Mouse (Mus musculus) ovary, postnatal 14 days (tissue): ENCODE data around the gene Spag6.

Experiments used
- DNase-seq: peaks from one replicate; pipeline ENCODE4 v3.0.0; 2022; ENCODE audit warnings: low spot score

The Spag6 gene

DNA sequence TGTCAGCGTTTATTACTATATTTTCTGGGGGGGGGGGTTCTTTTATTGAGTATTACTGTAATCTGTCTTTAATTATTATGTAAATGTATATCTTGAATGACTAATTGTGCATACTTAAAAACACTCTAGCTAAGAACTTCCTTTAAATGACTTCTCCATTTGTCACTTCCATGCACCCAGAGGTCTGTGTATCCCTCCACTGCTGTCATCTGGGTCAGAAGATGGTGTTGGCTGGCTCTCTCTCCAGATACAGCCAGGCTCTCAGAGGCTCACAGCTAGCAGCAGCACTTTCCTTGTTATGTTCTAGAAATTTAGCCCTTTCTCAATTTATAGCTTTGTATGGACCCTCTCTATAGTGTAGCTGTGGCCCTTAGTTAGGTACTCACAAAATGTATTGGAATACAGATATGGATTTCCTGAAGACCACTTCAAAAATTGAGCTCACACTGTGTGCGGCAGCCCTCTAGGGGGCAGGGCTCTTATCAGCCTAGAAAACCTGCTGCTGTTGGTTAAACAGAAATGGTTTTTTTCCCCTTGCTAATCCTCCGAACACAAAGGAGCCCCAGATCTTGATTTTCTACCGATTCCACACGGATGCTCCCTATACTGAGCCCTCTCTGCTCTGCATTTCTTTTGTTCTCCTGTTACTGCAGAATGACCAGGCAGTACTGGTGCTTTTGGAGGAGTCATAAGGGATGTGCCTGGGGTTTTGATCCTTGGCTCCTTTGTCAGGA lies 40.7 kb downstream of the Spag6 start:
- DNase-seq = no peak

DNA sequence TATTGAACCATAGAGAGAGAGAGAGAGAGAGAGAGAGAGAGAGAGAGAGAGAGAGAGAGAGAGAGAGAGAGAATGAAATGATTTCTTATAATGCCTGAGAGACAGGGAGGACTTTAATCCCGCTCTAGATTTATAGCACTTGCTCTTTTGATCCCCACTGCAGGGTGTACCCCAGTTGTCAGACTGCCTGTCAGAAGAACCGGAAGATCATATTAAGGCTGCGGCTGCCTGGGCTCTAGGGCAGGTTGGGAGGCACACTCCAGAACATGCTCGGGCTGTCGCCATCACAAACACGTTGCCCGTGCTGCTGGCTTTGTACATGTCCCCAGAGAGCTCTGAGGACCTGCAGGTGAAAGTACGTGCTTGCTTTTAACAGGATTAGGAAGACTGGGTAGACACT lies 43.2 kb downstream of the Spag6 start:
- no peak for DNase-seq

DNA sequence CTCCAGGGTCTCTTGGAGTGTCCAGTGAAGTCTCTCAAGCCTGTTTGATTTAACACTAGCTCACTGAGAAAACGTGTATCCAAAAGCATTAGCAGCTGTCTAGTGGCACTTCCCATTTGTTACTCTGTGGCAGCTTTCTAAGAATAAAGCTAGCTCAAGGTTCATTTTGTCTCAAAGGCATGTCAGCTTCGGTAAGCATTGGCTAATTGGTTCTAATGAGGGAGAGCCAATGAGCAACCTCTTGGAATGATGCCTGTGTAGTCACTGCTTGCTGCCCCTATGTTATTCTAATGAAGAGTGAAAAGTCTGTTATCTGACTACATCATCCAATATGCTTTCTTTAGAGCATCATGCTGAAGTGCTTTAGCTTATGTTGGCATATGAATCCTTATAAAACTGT lies 45.4 kb downstream of the Spag6 start:
- DNase-seq = no peak

DNA sequence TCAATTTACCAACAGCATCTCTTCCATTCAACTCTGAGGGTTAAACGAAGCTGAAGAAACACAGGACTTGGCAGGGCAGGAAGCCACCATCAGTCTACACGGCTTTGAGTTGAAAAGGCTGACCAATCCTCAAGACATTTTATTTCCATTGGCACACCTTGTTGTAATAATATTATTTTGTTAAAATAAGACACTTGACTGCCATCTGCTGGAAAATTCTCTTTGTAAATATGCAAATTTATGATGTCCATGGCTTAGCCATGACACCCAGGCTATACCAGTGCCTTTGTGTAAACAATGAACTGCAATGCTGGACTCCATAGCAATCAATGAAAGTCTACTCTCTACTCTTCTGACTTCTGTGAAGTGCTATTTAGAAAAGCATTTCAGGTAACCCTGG lies 62.3 kb downstream of the Spag6 start:
- DNase-seq = no peak

DNA sequence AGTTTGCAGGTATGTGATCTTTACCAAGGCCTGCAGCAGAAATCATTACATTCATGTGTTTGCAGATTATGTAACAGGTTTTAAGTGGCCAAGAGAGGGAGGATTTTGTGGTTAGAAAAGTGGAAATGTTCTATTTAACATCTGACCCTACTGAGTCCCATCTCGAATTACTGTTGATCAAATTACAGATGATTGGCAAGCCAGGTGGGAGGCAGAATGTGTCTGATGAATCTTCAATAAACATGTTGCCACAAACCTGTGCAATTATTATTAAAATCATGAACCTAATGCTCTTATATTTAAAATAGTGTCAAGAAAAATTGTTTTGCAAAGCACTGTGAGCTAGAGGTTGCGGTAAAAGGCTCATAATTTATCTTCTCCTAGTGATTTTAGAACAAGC lies 71.0 kb downstream of the Spag6 start:
- DNase-seq = no peak

DNA sequence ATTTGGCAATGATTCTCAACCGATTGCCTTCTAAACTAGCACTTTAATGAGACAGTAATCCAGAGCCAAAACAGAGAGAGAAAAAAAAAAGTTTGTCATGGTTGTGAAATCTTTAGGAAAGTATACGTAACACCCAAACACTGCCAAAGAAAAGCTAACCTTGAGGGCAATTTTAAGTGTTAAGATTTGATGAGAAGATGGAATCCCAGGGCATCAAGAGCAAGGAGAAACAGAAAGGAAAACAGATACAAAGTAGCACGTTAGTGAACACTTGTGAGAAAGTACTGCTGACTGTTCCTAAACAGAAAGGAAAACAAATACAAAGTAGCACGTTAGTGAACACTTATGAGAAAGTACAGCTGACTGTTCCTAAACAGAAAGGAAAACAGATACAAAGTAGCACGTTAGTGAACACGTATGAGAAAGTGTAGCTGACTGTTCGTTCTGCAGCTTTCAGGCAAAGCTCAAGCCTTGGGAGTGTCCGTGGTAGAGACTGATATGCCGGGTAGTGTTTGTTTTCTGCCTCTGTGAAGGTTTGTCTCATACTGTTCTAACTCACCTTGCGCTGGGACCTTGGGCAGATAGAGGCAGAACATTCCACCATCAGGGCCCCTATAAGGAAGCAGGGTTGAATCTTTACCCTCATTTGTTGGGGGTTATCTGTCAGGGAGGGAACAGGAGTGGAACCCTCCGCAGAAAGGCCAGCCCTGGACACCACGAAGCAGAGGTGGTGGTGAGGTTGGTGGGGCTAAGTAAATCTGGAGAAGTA lies 71.8 kb downstream of the Spag6 start:
- no peak for DNase-seq

DNA sequence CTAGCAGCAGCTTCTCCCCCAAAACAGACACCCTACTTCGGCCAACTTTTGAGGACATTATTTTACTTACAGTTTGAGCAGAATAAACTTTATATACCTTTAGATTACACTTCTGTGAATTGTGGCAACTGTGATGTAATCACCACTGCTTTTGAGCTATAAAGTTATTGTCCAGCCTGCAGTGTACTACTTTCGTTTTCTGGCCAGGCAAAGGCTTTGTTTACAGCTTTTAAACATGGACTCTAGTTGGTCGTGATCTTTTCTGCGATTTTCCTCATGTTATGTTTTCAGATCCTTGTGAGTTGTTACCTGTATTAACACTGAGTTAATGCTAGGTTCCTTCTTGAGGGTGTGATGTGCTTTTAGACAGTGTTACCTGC lies 72.6 kb downstream of the Spag6 start:
- no peak for DNase-seq

DNA sequence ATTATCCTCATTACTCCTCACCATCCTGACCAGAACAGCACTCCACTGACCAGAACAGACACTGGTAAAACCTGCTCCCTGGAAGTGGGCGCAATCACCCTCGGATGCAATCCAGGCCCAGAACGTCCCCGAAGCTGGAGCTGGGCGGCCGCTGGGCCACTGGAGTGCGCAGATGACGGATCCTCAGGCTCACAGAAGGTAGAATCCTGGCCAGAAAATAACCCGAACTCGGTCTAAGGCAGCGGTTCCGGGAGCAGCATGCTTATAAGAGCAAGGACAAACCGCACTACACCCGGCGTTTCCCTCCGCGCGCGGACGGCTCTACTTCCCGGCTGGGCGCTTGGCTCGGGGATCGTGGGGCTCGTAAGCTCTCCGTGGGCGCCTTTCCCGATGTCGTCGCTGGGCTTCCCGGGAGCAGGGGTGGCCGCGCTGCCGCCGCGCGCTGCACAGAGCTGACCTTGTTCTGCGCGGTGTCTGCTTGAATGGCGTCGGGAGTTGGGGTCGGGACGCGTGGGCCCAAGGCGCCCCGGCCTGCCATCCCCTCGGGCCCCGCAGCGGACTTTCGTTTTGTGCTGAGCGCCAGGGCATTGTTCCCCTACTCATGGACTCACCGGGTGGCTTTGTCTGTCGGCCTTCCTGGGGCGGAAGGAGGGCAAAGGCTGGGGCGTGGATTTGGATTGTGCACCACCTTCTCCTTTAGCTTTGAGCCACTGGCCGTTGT lies 73.1 kb downstream of the Spag6 start:
- DNase-seq = peak; percentile 83

DNA sequence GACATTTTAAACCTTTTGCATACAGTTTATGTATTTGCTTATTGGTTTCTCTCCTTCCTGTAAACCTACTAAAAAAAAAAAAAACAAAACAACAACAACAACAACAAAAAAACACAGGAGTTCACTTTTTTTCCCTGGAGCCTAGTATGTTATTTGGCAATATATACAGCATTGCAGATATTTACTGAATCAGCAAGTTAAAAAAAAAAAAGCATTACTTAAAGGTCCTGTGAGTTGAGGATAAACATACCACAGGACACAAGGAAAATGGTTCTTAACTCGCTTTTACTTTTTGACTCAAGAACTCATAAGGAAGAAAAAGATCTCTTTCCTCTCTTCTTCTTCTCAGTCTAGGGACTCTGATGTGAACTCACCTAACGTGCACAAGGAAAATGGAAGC lies 74.6 kb downstream of the Spag6 start:
- DNase-seq = no peak

DNA sequence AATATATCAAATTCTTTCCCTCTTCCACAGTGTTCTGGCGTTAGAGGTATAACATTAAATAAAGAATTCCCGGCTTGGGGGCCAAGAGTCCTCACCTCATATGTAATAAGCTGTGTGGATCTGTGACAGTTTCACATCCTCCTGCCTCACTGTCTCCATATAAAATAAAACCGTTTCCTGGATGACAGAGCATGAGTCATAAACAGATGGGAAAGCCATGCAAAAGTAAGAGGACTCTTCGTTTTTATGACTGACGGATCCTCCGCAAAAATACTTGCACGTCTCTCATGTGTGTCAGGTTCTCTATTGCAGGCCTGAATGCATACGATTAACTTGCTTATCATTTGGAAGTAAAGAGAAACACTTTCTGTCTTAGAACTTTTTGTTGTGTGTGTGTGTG lies 78.6 kb downstream of the Spag6 start:
- DNase-seq = no peak

DNA sequence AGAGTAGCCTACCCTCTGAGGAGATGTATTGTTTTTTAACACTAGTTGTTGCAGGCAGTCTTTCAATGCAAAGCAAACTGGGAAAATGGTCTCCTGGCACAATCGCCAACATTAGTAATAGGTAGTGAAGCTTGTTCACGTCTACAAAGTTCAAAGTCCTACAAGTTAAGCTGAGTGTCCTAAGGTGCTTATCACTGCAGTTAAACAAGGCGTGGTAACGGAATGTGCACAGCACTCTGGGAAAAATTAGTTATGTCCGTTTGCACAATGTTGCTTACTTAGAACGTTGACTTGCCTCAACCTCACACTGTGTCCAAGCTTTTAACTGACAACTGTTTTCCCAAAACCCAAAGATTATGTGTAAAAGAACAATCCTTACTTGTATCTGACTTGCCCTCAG lies 80.5 kb downstream of the Spag6 start:
- DNase-seq = no peak

DNA sequence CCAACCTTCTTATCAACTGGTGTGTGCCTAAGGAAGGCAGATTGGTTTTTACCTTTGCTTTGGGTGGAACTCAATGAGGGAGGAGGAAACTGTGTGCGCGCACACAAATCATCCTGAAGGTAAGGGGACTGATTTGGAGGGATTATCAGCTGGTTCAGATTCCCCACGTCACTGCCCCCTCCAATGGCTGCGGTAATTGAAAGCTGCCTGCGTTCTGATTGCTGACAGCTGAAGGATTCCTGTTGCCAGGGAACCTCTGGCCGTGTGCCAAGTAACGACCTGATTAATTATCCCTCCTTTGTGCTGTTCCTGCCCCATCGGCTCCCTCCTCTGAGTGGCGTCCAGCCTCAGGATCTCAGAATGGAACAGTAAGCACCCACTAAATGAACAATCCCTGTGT lies 84.4 kb downstream of the Spag6 start:
- no peak for DNase-seq

DNA sequence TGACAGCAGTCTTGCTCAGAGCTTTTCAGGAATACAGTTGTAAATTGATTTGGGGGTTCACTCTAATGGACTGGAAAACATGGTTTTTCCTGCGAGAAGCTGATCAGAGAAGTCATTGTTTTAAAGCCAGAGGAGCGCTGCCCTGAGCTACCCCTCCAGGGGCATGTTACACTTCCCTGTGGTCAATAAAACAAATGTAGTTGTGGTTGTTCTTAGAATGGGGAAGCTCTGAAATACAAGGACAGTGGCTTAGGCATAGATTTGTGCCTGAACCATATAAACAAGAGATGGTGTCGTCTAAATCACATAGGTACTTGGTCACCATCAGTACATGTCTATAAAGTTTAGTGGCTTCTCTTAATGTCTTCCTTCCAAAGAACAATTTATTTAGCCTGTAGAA lies 86.0 kb downstream of the Spag6 start:
- no peak for DNase-seq

DNA sequence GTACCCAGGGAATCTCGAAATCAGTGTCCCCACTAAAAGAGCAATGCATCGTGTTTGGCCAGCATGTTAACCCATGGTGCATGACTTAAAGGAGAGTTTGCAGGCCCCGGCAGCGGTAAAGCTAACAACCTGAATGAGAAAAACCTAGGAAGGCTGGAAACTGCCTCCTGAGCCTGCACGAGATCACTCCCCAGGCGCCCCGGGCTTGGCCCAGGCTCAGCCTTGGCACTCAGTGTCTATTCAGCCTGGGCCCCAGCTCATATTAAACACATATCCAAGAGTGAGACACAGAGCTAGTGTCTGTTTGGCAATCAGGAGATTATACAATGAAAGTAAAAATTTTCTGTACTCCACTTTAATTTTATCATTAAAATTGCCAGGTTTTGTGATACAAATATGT lies 87.5 kb downstream of the Spag6 start:
- DNase-seq = no peak

DNA sequence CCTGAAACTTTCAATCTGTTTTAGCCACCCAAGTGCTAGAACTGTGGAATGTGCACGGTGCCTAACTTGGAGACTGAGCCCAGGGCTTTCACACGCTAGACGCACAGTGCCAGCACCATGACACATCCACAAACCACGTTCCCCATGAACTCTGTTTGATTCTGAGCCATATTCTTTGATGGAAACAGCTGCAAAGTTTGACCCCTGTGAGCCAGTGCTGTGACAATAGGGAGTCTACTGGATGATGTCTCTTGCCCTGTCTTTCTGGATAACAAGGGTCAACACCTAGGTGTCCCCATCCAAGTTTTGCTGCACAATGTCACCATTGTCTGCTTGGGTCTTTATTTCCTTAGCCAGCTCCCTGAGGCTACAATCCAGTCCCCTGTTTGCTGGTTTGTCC lies 100.4 kb downstream of the Spag6 start:
- DNase-seq = no peak

DNA sequence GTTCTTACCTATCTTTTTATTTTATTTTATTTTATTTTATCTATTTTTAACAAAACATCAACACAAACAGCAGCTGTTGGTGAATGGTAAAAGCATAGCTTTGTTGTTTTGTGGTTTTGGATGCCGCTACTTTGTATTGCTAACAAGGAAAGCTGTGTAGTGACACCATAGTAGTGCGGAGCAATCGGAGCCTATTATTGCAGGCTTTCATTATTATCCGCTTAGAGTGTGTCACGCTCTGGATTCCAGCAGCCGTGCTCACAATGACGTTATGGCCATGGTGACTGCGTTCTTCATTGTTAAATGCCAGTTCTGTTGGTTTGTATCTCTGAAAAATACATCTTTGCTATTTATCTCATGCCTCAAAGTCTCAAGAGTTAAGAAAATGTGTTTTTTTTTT lies 103.9 kb downstream of the Spag6 start:
- no peak for DNase-seq

DNA sequence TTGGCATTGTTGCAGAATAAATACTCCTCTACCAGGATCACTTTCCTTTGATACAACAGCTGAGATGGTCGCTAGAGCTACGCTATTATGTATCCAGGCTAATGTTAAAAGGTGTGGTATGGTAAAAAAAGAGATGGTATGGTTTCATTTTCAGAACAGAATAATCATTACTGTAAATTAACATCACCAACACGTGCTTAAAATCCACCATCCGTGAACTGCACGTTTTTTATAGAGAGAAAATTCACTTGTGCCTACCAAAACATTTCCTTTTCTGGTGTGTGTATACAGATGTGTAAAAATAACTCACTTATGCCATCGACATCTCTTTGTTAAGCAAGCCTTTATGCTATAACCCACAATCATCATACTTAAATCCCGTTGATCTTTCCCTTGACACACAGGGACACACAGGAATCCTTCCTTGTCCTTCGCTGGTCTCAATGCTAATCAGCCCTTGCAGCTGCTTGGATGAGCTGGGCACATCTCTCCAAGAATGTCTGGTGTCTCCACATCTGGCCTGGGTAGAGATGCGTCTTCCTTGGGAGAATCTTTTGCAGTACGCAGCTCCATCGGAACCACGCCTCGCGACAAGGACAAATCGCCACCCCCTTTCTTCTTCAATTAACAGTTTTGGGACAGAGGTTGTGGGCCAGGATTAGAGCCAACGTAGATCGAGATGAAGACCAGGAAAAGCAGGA lies 105.6 kb downstream of the Spag6 start:
- no peak for DNase-seq
